Mouse (Mus musculus) hindbrain, embryonic 16.5 days (tissue): Measurements from ENCODE around the gene Hoxa7. TPM values are rescaled to one million over a fixed set of nuclear protein-coding genes. Genes with fewer than 3 reads are reported as not detected.

Experiments
- ATAC-seq: fragments of 200-750 bp; cut with Nextera tagmentation; 2 replicates; pipeline ENCODE4 v1.8.0; 2017; ENCODE audit warnings: moderate TSS enrichment, moderate library complexity
- H3K27ac ChIP-seq: fragments of 300-500 bp; sonication (generic); 2 replicates; pipeline ENCODE4 v1.5.1; 2014; ENCODE audit warnings: low read depth, mild to moderate bottlenecking, control low read depth, low read length, moderate library complexity
- H3K27me3 ChIP-seq: fragments of 300-500 bp; sonication (generic); replicated peaks from 2 replicates; pipeline ENCODE4 v1.6.1; 2014; ENCODE audit warnings: low read length; ENCODE audit not compliant: control insufficient read depth, insufficient read depth
- H3K36me3 ChIP-seq: fragments of 300-500 bp; sonication (generic); 2 replicates; pipeline ENCODE4 v1.6.1; 2014; ENCODE audit warnings: mild to moderate bottlenecking, low read length, moderate library complexity, mixed read lengths; ENCODE audit not compliant: control insufficient read depth, insufficient read depth
- H3K4me1 ChIP-seq: fragments of 300-500 bp; sonication (generic); 2 replicates; pipeline ENCODE4 v1.6.1; 2014; ENCODE audit warnings: low read depth, low read length; ENCODE audit not compliant: control insufficient read depth, insufficient read depth
- H3K4me2 ChIP-seq: fragments of 300-500 bp; sonication (generic); 2 replicates; pipeline ENCODE4 v1.6.1; 2014; ENCODE audit warnings: mild to moderate bottlenecking, low read length, control low read depth, moderate library complexity
- H3K4me3 ChIP-seq: fragments of 300-500 bp; sonication (generic); 2 replicates; pipeline ENCODE4 v1.5.1; 2014; ENCODE audit warnings: mild to moderate bottlenecking, low read length, control low read depth, moderate library complexity
- H3K9ac ChIP-seq: fragments of 300-500 bp; sonication (generic); 2 replicates; pipeline ENCODE4 v1.6.1; 2014; ENCODE audit warnings: low read depth, mild to moderate bottlenecking, control low read depth, low read length, moderate library complexity
- H3K9me3 ChIP-seq: fragments of 300-500 bp; sonication (generic); 2 replicates; pipeline ENCODE4 v1.6.1; 2014; ENCODE audit warnings: mild to moderate bottlenecking, low read length, moderate library complexity; ENCODE audit not compliant: control insufficient read depth
- WGBS: fragments of 180-500 bp; shearing (Covaris S2); extraction: QIAGEN DNeasy Blood & Tissue Kit; methylation state at CpG from one replicate; pipeline ENCODE4 v1.1.7; 2014; 5-methylcytosine and 5-hydroxymethylcytosine counted together
- polyA plus RNA-seq: library from polyadenylated mRNA; unstranded; fragments of >200 nt; fragmentation: Nextera tagmentation; extraction: Ambion mirVana; gene quantifications from 2 replicates; pipeline ENCODE4 v1.2.1, GENCODE M21; 2015

Hoxa7 gene
- 9.0 and 21.1 TPM in 2 replicates for polyA plus RNA-seq

- peak; percentile 71 for ATAC-seq
- Histone ChIP-seq H3K4me3 (peak within 1 kb of the TSS; percentile 50), H3K9ac (peak within 1 kb of the TSS; percentile 66), H3K4me1 (peaks cover 7% of the 10 kb centered on the region), H3K27me3 (peaks cover 58% of the 10 kb centered on the region), H3K27ac (no peak within 1 kb of the TSS), H3K4me2 (peak within 1 kb of the TSS; percentile 92), H3K36me3 (no peaks in the 10 kb centered on the region), H3K9me3 (no peaks in the 10 kb centered on the region)
- under 1% methylated on average over 46 of the region's 46 CpGs for WGBS
Observed at GRCm38 (mm10) chr6:52221337-52221992, at the start of gene Hoxa7. TSS of gene Hoxa7 (minus strand) at chr6:52221854.

GRCm38 (mm10) chr6:52270494-52271480 lies 49.1 kb upstream of the Hoxa7 start:
- no peak overlapping the region for H3K4me3 ChIP-seq
- H3K36me3 ChIP-seq, result no peaks in the 10 kb centered on the region
- H3K9me3 ChIP-seq, result no peaks in the 10 kb centered on the region
- H3K27me3 ChIP-seq, result peaks cover 75% of the 10 kb centered on the region
- H3K27ac ChIP-seq, result no peak overlapping the region
- peaks cover 2% of the 10 kb centered on the region for H3K4me1 ChIP-seq
- no peak overlapping the region for H3K9ac ChIP-seq
- WGBS, result 5% methylated on average over 23 of the region's 23 CpGs
- ATAC-seq, result peak; percentile 70; the same call in 1 of the 2 replicates
- no peak overlapping the region for H3K4me2 ChIP-seq

DNA sequence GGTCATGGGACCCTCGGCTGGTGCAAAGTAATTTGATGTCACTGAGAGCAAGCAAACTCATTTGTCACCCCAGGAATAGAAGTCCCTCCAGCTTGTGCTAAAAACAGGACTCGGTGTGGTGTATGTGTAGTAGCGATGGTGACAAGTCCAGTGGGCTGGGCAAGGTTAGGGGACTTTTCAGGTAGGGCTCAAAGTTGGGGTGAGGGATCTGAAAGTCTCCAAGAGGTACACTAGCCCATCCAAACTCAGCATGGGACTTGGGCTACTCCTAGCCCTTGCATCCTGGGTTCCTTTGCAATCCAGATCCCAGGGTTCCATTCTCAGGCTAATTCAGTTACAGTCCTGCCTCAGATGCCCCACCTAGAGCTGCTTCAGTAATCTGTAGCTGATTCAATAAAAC lies 47.1 kb upstream of the Hoxa7 start:
- Histone ChIP-seq H3K4me2 (no peak overlapping the region), H3K4me1 (peaks cover 2% of the 10 kb centered on the region), H3K4me3 (no peak overlapping the region), H3K27me3 (peaks cover 83% of the 10 kb centered on the region), H3K27ac (no peak overlapping the region), H3K36me3 (no peaks in the 10 kb centered on the region), H3K9me3 (no peaks in the 10 kb centered on the region), H3K9ac (no peak overlapping the region)
- WGBS, result 0% methylated on average over 3 of the region's 3 CpGs
- ATAC-seq, result no peak

- Histone ChIP-seq H3K9ac (no peak overlapping the region), H3K4me3 (no peak overlapping the region), H3K36me3 (no peaks in the 10 kb centered on the region), H3K9me3 (no peaks in the 10 kb centered on the region), H3K4me1 (peaks cover 2% of the 10 kb centered on the region), H3K4me2 (no peak overlapping the region), H3K27me3 (peaks cover 86% of the 10 kb centered on the region), H3K27ac (no peak overlapping the region)
- ATAC-seq, result no peak
- 2% methylated on average over 7 of the region's 7 CpGs for WGBS
Observed at GRCm38 (mm10) chr6:52268341-52268740, 46.7 kb upstream of the Hoxa7 start.

DNA sequence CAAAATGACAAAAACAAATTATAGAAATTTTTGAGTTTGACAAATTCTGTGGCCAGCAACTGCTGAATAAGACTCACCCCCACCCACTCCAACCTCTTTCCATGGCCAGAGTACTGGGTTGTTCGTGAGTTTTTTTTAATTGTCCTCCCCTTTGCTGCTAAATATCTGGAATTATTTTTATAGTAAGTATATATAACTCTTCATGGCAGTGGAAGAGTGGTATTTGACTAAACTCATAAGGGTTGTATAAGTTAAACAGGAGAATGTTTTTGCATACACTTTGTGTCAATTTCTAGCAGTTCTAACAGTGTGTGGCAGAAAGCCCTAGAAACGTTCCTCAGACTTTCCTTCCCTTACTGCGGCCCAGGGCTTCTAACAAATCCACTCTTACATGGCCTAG lies 46.0 kb upstream of the Hoxa7 start:
- Histone ChIP-seq H3K27me3 (peaks cover 85% of the 10 kb centered on the region), H3K9ac (no peak overlapping the region), H3K4me3 (no peak overlapping the region), H3K27ac (no peak overlapping the region), H3K4me1 (peaks cover 2% of the 10 kb centered on the region), H3K4me2 (no peak overlapping the region), H3K36me3 (no peaks in the 10 kb centered on the region), H3K9me3 (no peaks in the 10 kb centered on the region)
- WGBS, result 6% methylated on average over 3 of the region's 3 CpGs
- ATAC-seq, result no peak

- no peaks in the 10 kb centered on the region for H3K9me3 ChIP-seq
- H3K27me3 ChIP-seq, result peaks cover 85% of the 10 kb centered on the region
- ATAC-seq, result no peak
- no peak overlapping the region for H3K27ac ChIP-seq
- no peak overlapping the region for H3K4me2 ChIP-seq
- no peaks in the 10 kb centered on the region for H3K36me3 ChIP-seq
- no peak overlapping the region for H3K9ac ChIP-seq
- 20% methylated on average over 5 of the region's 5 CpGs for WGBS
- H3K4me1 ChIP-seq, result peaks cover 2% of the 10 kb centered on the region
- H3K4me3 ChIP-seq, result no peak overlapping the region
Observed at GRCm38 (mm10) chr6:52267221-52267620, 45.6 kb upstream of the Hoxa7 start.

DNA sequence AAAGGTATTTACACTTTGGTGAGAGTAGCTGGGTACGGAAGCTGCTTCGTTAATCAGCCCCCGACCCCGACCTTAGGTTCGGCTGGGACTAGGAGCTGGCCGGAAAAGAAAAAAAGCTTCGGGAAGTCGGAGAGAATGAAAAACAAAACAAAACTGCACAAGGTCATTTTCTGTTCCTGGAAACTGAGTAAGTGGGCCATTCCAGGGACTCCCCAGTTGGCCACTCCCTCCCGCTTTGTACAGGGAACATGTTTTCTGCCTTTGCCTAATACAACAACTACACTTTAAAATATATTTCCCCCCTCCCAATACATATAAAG lies 45.0 kb upstream of the Hoxa7 start:
- Histone ChIP-seq H3K9me3 (no peaks in the 10 kb centered on the region), H3K36me3 (no peaks in the 10 kb centered on the region), H3K4me3 (no peak overlapping the region), H3K4me2 (no peak overlapping the region), H3K27me3 (peaks cover 87% of the 10 kb centered on the region), H3K27ac (no peak overlapping the region), H3K9ac (no peak overlapping the region), H3K4me1 (peaks cover 2% of the 10 kb centered on the region)
- no peak for ATAC-seq
- under 1% methylated on average over 9 of the region's 9 CpGs for WGBS

DNA sequence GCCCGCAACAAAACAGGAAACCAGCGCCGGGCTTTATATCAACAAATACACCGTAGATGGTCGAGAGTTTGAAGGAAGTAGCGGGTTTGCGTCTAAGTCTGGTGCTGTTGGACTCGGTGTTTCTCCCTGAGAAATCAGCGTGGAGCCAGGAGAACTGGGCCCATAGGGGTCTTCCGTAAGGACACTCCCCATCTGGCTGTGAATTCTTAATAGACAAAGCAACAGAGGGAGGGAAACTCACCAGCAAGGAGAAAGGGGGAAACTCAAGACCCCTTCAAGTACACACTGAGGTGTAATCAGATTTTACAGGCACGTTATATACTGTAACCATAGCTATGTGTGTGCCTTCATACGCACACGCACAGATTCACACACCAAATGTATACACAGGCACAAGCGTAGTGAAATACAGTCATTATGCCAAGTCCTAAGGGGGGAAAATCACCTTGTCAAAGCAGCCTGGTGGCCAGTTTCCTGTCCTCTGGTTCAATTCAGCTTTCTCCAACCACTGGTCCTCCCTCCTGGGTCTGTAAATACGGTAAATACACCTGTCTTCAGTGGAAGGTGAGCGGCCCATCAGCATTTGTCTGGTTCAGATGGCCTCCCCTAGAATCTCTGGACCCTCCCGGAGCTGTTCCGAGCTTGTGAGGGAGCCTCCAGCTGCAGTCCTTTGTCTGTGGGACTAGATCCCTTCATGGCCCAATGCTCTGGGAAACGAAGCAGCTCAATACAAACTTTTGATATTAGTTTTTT lies 44.4 kb upstream of the Hoxa7 start:
- Histone ChIP-seq H3K27ac (no peak overlapping the region), H3K9ac (no peak overlapping the region), H3K4me2 (no peak overlapping the region), H3K9me3 (no peaks in the 10 kb centered on the region), H3K4me1 (peaks cover 2% of the 10 kb centered on the region), H3K27me3 (peaks cover 87% of the 10 kb centered on the region), H3K4me3 (no peak overlapping the region), H3K36me3 (no peaks in the 10 kb centered on the region)
- 1% methylated on average over 19 of the region's 19 CpGs for WGBS
- no peak for ATAC-seq
